Mouse (Mus musculus): Measurements from ENCODE around the gene Iars2.

DNA sequence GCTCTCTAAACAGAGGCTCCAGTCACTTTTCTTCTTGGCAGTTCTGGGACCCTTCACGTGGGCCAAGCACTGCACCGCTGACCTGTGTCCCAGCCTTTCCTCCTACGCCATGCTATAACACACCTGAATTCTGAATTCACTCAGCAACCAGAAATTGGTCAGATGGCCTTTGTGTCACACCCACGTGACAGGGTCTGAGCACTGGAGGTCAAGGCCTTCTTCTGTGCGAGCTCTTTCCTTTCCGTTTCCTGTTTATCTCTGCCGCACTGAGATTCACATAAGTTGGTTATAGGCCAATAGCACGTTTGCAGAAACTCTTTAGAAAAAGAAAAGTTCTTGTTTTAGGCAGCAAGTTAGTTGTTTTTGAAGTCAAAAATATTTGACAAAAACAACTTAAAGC, 80.5 kb downstream of the Iars2 start:
- no peak for TF ChIP-seq CTCF (IDR thresholded peaks at IDR 0.05)
- no peak for TF ChIP-seq EP300 (IDR thresholded peaks at IDR 0.05; ENCODE audit: insufficient read depth, low read depth, low read length)
